Comparison of ENCODE assay signal across 8 mouse cellular contexts in genomic region chr19:10947219-10947618, GRCm38 (mm10). TPM values are rescaled to one million over a fixed set of nuclear protein-coding genes. Genes with fewer than 3 reads are reported as not detected.
DNase-seq lines count a peak whose midpoint lies in the region; ATAC-seq and TF ChIP-seq lines count a peak whose summit lies in the region.

No protein-coding gene starts in this region.

- no peak for TF ChIP-seq CTCF in intestine, postnatal 0 days (IDR thresholded peaks at IDR 0.05; ENCODE audit: low read depth)

- peaks cover 28% of the 10 kb centered on the region for H3K4me1 ChIP-seq in kidney, embryonic 15.5 days
- H3K4me1 ChIP-seq in embryonic facial prominence, embryonic 11.5 days (ENCODE audit: control insufficient read depth, insufficient read depth, low read length): no peaks in the 10 kb centered on the region; the same call in 1 of the 2 replicates
- H3K4me1 ChIP-seq in intestine, postnatal 0 days (replicated peaks; ENCODE audit: control insufficient read depth, insufficient read depth, low read length): 0 out of 2 replicates have a peak, but pooled peaks cover 8% of the 10 kb centered on the region

- ATAC-seq in kidney, embryonic 15.5 days (replicated peaks; ENCODE audit: low FRiP score): no peak
- ATAC-seq in embryonic facial prominence, embryonic 11.5 days (replicated peaks; ENCODE audit: insufficient number of reproducible peaks, low FRiP score, low TSS enrichment, low read depth): no peak
- ATAC-seq in intestine, postnatal 0 days: no peak
- ATAC-seq in monocyte, adult 5-6 weeks (replicated peaks; ENCODE audit: insufficient number of reproducible peaks, low FRiP score, low TSS enrichment, poor library complexity, severe bottlenecking): peak; percentile 52

- H3K27me3 ChIP-seq in kidney, embryonic 15.5 days: no peaks in the 10 kb centered on the region
- H3K27me3 ChIP-seq in embryonic facial prominence, embryonic 11.5 days (ENCODE audit: control insufficient read depth, insufficient read depth, low read length): no peaks in the 10 kb centered on the region
- no peaks in the 10 kb centered on the region for H3K27me3 ChIP-seq in intestine, postnatal 0 days (replicated peaks; ENCODE audit: control insufficient read depth, insufficient read depth, low read length)

- H3K27ac ChIP-seq in kidney, embryonic 15.5 days: no peak overlapping the region
- H3K27ac ChIP-seq in embryonic facial prominence, embryonic 11.5 days (replicated peaks; ENCODE audit: low read depth, low read length): no peak overlapping the region
- H3K27ac ChIP-seq in intestine, postnatal 0 days (ENCODE audit: low read depth, low read length): no peak overlapping the region

- H3K4me2 ChIP-seq in kidney, embryonic 15.5 days: peak overlapping the region; percentile 99
- peak overlapping the region; percentile 97 for H3K4me2 ChIP-seq in embryonic facial prominence, embryonic 11.5 days (ENCODE audit: low read depth, low read length)
- H3K4me2 ChIP-seq in intestine, postnatal 0 days (replicated peaks; ENCODE audit: low read depth): peak overlapping the region; percentile 87

- no peaks in the 10 kb centered on the region for H3K9me3 ChIP-seq in kidney, embryonic 15.5 days (replicated peaks)
- no peaks in the 10 kb centered on the region for H3K9me3 ChIP-seq in embryonic facial prominence, embryonic 11.5 days (replicated peaks; ENCODE audit: control insufficient read depth, low read length)
- H3K9me3 ChIP-seq in intestine, postnatal 0 days (ENCODE audit: control insufficient read depth): no peaks in the 10 kb centered on the region

- H3K9ac ChIP-seq in kidney, embryonic 15.5 days: peak overlapping the region; percentile 87
- H3K9ac ChIP-seq in embryonic facial prominence, embryonic 11.5 days (replicated peaks; ENCODE audit: low read length): no peak overlapping the region; the same call in 1 of the 2 replicates
- peak overlapping the region; percentile 84 for H3K9ac ChIP-seq in intestine, postnatal 0 days (ENCODE audit: low read depth, low read length)

- WGBS in kidney, embryonic 15.5 days: 88% methylated on average over 5 of the region's 5 CpGs
- WGBS in embryonic facial prominence, embryonic 11.5 days: 80% methylated on average over 5 of the region's 5 CpGs
- 77% methylated on average over 5 of the region's 5 CpGs for WGBS in intestine, postnatal 0 days

- DNase-seq in kidney, postnatal 10 days: no peak
- DNase-seq in embryonic facial prominence, embryonic 11.5 days (ENCODE audit: low spot score): no peak
- DNase-seq in right cerebral cortex, postnatal 14 days: no peak
- no peak for DNase-seq in gastrocnemius, adult 18-20 months (ENCODE audit: low spot score)
- DNase-seq in kidney, postnatal 36 days: no peak

- peak overlapping the region; percentile 85 for H3K4me3 ChIP-seq in kidney, embryonic 15.5 days (replicated peaks)
- H3K4me3 ChIP-seq in embryonic facial prominence, embryonic 11.5 days (ENCODE audit: low read depth, low read length): peak overlapping the region; percentile 80
- H3K4me3 ChIP-seq in intestine, postnatal 0 days (ENCODE audit: low read depth, low read length): peak overlapping the region; percentile 73

- H3K36me3 ChIP-seq in kidney, embryonic 15.5 days: peaks cover 34% of the 10 kb centered on the region
- peaks cover 12% of the 10 kb centered on the region; the same call in 1 of the 2 replicates for H3K36me3 ChIP-seq in embryonic facial prominence, embryonic 11.5 days (replicated peaks; ENCODE audit: control insufficient read depth, insufficient read depth, low read depth, low read length)
- peaks cover 33% of the 10 kb centered on the region for H3K36me3 ChIP-seq in intestine, postnatal 0 days (ENCODE audit: control insufficient read depth, insufficient read depth)

RNA-seq across cellular contexts. Expression of gene Ccdc86, which starts 1.8 kb away (rescaled TPM):
- 33.1 and 33.4 TPM in 2 replicates for polyA plus RNA-seq in kidney, embryonic 15.5 days (2015; fragmentation: Nextera tagmentation; extraction: Ambion mirVana)
- polyA plus RNA-seq in embryonic facial prominence, embryonic 11.5 days (2014; fragmentation: Nextera tagmentation; extraction: Ambion mirVana): 24.0 and 25.1 TPM in 2 replicates
- polyA plus RNA-seq in intestine, postnatal 0 days (2015; fragmentation: Nextera tagmentation; extraction: Ambion mirVana): 11.0 and 12.4 TPM in 2 replicates
- 15.3 to 26.6 TPM (median 16.1 TPM) in 3 replicates for total RNA-seq in monocyte, adult 5-6 weeks (2017)
- total RNA-seq in gastrocnemius, adult 18-20 months (2021): 10 to 100 TPM; 12.6 to 14.5 TPM

RNA-seq across cellular contexts. Expression of gene Ptgdr2, which starts 10.3 kb away (rescaled TPM):
- polyA plus RNA-seq in kidney, embryonic 15.5 days (2015; fragmentation: Nextera tagmentation; extraction: Ambion mirVana): 0.08 and 0.09 TPM in 2 replicates
- not detected in 2 replicates for polyA plus RNA-seq in embryonic facial prominence, embryonic 11.5 days (2014; fragmentation: Nextera tagmentation; extraction: Ambion mirVana)
- not detected in 2 replicates for polyA plus RNA-seq in intestine, postnatal 0 days (2015; fragmentation: Nextera tagmentation; extraction: Ambion mirVana)
- 0.75 to 1.6 TPM in 2 of 3 replicates, not detected in the other for total RNA-seq in monocyte, adult 5-6 weeks (2017)
- not detected for total RNA-seq in gastrocnemius, adult 18-20 months (2021)

RNA-seq across cellular contexts. Expression of gene Zp1, which starts 26.8 kb away (rescaled TPM):
- polyA plus RNA-seq in kidney, embryonic 15.5 days (2015; fragmentation: Nextera tagmentation; extraction: Ambion mirVana): not detected in 2 replicates
- not detected in 2 replicates for polyA plus RNA-seq in embryonic facial prominence, embryonic 11.5 days (2014; fragmentation: Nextera tagmentation; extraction: Ambion mirVana)
- not detected in 2 replicates for polyA plus RNA-seq in intestine, postnatal 0 days (2015; fragmentation: Nextera tagmentation; extraction: Ambion mirVana)
- total RNA-seq in monocyte, adult 5-6 weeks (2017): not detected in 3 replicates
- not detected for total RNA-seq in gastrocnemius, adult 18-20 months (2021)

RNA-seq across cellular contexts. Expression of gene Ms4a10, which starts 27.3 kb away (rescaled TPM):
- 0.31 TPM in 1 of 2 replicates, not detected in the other for polyA plus RNA-seq in kidney, embryonic 15.5 days (2015; fragmentation: Nextera tagmentation; extraction: Ambion mirVana)
- polyA plus RNA-seq in embryonic facial prominence, embryonic 11.5 days (2014; fragmentation: Nextera tagmentation; extraction: Ambion mirVana): not detected in 2 replicates
- polyA plus RNA-seq in intestine, postnatal 0 days (2015; fragmentation: Nextera tagmentation; extraction: Ambion mirVana): 854 and 883 TPM in 2 replicates
- not detected in 3 replicates for total RNA-seq in monocyte, adult 5-6 weeks (2017)
- total RNA-seq in gastrocnemius, adult 18-20 months (2021): not detected

RNA-seq across cellular contexts. Expression of gene Ms4a15, which starts 45.8 kb away (rescaled TPM):
- polyA plus RNA-seq in kidney, embryonic 15.5 days (2015; fragmentation: Nextera tagmentation; extraction: Ambion mirVana): not detected in 2 replicates
- polyA plus RNA-seq in embryonic facial prominence, embryonic 11.5 days (2014; fragmentation: Nextera tagmentation; extraction: Ambion mirVana): not detected in 2 replicates
- 0.34 and 0.44 TPM in 2 replicates for polyA plus RNA-seq in intestine, postnatal 0 days (2015; fragmentation: Nextera tagmentation; extraction: Ambion mirVana)
- 0.67 to 2.7 TPM in 2 of 3 replicates, not detected in the other for total RNA-seq in monocyte, adult 5-6 weeks (2017)
- not detected for total RNA-seq in gastrocnemius, adult 18-20 months (2021)
